Mouse (Mus musculus): ENCODE measurements around the gene Ywhae.

GRCm38 (mm10) chr11:75765161-75765560 lies 32.5 kb downstream of the Ywhae start:
- TF ChIP-seq CTCF (IDR thresholded peaks at IDR 0.05; ENCODE audit: borderline replicate concordance, insufficient read depth, low read depth, low read length) (no peak), POLR2A (IDR thresholded peaks at IDR 0.05; ENCODE audit: borderline replicate concordance, insufficient read depth, low read length) (no peak)
